Mouse (Mus musculus): ENCODE measurements around the gene Polr1e.

DNA sequence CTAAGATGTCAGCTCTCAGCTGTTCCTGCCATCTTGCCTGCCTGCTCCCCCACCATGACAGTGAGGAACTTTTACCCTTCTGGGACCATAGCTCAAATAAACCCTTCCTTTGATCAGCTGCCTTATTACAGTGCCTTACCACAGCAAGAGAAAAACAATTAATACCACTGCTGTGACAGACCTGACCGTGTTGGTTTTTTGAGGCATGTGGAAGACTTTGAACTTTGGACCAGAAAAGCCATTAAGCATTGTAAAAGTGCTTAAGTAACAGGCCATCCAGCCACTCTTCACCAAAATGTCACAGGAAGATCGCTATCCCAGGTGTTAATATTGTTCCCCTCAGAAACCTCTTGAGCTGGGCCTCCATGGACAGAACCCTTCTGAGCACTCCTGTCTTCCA, 46.2 kb downstream of the Polr1e start:
- TF ChIP-seq CTCF (IDR thresholded peaks at IDR 0.05; ENCODE audit: control insufficient read depth, insufficient read depth, insufficient read length) = no peak
- TF ChIP-seq MYOD1 (IDR thresholded peaks at IDR 0.05; ENCODE audit: control insufficient read depth, insufficient read length, low read depth) = no peak
- TF ChIP-seq FOSL1 (IDR thresholded peaks at IDR 0.05; ENCODE audit: insufficient read depth, low read length, poor library complexity, severe bottlenecking) = no peak
- TF ChIP-seq CEBPB (IDR thresholded peaks at IDR 0.05; ENCODE audit: low read depth) = no peak

All from C2C12 (cell line).